Mouse (Mus musculus): Measurements from ENCODE around the gene Tbc1d30.

Gene Tbc1d30

DNA sequence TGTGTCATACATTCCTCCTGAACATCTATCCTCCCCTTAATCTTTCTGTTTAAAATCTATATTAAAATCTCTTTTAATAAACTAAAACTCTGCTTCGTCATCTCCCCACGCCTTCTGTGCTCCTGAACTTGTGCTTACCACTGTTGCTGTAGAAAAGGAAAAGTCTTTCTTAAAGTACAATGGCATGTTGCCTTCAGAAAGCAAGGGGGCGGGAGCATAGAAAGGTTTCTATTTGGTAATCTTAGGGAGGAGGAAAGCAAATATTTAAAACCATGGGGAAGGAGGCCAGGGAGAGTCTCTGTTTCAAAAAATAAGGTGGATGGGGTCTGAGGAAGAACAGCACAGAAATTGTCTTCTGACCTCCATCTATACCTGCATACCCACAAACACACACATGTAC lies 38.0 kb downstream of the Tbc1d30 start:
- DNase-seq (ENCODE audit: low spot score): no peak

DNA sequence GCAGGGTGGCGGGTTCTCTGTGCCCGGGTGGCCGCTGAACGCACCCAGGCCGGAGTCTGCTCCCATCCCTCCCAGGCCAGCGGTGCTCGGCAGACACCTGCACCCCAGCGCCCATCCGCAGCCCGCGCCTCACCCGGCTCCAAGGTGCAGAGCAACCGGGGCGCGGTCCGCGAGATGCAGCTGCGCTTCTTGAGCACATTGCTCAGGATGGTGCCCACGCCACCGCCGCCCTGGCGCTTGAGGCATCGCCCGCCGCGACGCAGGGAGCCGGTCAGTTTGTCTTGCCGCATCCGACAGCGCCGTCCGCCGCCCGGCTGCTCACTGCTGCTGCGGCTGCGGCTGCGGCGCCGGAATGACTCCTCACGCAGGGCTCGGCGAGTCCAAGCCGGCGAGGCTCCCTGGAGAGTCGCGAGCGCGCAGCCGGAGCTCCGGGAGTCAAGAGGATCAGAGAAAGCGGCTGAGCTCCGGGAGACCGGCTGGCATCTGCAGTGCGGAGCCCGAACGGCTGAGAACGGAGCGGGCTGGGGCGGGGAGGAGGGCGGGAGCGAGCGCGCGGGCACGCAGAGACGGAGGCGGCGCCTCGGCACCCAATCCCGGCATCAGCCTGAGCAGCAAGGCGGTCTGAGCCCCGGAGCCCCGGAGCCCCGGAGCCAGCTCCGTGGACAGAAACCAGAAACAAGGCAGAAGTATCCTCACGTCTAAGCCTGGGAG lies 40.4 kb downstream of the Tbc1d30 start:
- DNase-seq (ENCODE audit: low spot score): peak; percentile 53

DNA sequence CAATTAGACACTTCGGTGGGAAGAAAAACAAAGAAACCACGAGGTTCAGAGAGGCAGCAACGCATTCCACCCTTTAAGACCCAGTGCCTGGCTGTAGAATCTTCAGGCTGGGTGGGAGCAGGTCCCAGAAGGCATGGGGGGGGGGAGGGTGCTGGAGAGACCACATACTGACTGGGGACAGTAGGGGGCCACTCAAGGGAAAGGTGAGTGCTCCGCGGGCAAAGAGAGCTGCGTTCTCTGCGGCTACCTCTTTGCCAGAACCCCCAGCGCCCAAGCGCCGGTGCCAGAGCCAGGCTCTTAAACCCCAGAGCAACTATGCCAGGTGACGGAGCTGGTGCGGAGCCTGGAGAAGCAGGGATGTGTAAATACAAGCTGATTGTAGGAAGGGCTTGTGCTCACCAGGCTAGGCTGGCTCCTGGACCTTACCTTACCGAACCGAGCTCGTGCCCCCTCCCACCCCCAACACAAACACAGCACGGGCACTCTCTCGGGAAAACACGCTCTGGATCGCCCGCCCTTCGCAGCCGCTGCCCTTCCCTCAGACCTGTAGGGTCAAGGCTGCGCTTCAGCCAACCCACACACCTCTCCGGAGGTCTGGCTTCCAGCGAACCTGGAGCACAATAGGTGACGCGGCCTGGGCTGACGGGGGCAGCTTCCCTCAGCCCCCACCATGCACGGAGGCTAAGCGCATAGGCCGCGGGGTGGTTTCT lies 41.1 kb downstream of the Tbc1d30 start:
- no peak for DNase-seq (ENCODE audit: low spot score)

DNA sequence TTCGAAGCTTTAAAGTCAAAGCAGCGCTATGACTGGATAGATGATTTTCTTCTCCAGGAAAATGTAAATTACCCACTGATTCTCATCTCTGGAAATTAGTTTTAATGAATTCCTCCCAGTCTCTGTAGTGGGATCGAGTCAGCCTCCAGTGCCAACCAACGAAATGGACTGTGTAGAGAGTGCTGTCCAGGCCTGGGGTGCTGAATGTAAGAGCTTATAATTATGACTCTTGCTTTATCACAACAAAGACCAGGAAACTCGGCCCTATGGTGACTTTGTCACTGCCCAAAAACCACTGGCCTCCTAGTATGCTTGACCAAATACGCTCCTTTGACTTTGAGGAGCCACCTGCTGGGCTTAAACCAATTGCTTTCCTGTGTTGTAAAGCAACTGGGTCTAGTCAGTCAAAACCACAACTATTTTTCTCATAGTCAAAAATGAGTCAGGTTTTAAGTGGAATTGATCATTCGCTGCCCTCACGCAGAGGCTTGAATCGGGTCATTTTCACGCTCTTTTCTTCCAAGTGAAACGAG lies 41.9 kb downstream of the Tbc1d30 start:
- DNase-seq (ENCODE audit: low spot score): no peak

DNA sequence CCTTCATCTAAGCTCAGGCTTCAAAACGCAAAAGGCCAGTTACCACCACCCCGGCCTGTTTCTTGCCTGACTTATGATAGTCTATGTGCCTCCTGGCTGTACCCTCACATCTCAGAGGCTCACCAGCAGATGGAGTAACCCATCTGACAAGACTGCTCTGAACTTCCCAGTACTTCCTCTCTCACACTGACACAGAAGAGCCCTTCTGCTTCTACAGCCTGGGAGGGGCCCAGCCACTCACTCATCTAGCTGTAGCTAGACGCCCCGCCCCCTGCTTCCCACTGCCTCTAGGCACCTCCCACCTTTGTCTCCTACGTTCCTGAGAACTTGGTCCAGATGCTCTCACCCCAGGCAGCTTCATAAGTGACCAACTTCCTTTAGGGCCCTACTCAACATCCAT lies 45.6 kb downstream of the Tbc1d30 start:
- DNase-seq (ENCODE audit: low spot score): no peak

DNA sequence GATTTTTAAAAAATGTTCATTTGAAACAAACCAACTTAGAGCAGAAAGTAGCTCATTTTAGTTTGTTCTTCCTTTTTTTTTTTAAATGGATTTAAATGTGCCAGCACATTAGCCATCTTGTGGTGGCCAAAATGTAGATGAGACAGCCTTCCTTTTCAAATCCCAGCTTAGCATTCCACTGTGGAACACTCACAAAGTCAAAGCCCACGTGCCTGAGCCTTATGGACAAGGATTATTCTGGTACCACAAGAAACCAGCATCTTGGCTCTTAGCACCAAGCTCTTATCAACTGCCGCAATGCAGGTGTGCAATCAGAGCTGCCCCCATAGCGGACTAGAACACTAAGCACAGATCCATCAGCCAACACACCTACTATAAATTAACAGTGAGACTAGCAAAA lies 47.5 kb downstream of the Tbc1d30 start:
- DNase-seq (ENCODE audit: low spot score): no peak

DNA sequence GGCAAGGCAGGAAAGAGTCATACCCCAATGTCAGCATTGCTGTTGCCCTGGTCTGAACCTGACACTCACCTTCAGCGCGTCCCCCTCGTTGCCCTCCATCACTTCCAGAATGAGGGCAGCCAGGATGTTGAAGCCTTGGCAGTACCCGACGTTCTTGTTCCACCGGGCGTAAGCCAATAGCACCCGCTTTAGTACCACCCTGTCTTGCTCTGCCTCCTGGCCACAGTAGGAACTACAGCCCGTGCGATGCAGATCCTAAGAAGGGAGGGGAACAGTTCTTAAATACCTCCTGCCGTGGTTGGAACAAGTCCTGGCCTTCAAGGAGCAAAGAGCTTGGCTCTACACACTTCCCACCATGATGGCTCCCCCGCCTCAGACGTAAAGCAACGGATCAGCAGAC lies 49.2 kb downstream of the Tbc1d30 start:
- DNase-seq (ENCODE audit: low spot score): no peak

DNA sequence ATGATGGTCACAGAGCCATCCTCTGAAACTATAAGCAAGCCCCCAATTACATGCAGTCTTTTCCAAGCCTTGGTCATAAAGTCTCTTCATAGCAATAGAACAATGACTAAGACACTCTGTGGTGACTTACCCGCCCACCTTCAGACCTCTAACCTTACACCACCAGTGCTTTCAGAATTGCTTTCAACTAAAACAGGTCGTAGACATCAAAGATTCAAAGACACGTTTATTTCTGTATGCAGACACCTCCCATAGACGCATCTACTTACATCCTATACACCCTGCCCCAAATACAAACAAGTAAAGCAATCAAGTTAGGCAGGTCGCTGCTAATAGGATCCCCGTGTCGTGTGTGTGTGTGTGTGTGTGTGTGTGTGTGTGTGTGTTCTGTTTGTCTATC lies 50.4 kb downstream of the Tbc1d30 start:
- no peak for DNase-seq (ENCODE audit: low spot score)

DNA sequence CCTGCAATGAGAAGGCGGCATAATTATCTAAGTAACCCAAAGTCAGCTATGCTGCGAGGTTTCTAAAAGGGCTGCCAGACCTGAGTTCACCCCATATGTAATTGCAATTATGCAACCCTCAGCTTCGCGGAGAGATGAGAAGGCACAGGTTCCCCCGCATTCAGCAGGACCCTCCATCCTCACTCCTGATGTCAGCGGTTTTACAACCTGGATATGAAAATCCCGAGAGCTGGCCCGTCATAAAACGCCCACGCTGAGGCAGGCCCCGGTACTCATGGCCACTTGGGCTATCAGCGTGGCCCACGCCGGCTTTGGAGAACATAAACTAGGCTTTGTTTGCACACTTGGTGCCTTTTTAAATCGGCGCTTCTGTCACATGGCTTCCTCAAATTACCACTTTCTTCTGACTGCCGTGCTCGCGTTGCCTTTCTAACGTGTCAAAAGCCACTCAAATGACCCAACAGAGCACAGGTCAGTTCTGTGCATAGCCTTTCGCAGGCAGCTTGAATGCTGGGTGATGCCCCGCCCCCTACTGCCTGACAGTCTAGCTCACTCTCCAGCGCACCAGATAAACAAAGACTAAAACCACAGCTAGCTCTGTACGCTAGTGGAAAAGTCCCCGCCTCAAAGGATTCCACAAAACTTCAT lies 53.9 kb downstream of the Tbc1d30 start:
- peak; percentile 38 for DNase-seq (ENCODE audit: low spot score)

DNA sequence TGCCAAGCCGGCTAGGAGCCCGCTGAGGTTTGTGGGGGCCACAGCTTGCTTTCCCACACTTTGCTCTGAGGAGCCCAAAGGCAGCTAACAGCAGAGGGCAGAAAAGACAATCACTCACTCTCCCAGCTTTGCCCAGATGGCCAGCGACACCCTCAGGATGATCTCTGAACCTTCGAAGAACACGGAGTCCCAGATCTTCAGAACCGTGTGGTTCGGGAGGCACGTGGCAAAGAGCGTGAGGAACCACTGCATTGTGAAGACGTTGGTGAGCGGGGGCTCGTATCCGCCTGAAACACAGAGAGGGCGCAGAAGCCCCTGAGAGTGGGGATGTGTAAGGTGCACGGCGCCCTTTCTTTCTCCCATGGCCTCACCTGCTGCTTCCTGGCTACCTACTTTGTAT lies 56.6 kb downstream of the Tbc1d30 start:
- no peak for DNase-seq (ENCODE audit: low spot score)

DNA sequence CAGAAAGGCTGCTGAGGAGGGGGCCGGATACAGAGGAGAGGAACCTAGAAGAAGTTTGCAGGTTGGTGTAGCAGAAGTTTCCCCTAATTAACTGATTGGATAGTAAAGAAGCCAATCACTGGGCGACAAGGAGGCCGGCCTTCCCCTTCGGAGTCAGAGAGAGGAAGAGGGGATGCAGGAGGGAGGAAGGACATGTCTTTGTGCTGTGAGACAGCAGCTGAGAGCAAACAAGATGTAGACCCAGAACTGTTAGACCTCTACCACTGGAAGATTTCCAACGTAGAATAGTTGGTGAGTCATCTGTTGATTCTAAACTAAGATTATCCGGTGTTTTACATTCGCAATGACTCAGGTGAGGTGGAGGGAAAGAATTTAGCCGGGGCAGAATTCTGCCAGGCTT lies 57.2 kb downstream of the Tbc1d30 start:
- no peak for DNase-seq (ENCODE audit: low spot score)

DNA sequence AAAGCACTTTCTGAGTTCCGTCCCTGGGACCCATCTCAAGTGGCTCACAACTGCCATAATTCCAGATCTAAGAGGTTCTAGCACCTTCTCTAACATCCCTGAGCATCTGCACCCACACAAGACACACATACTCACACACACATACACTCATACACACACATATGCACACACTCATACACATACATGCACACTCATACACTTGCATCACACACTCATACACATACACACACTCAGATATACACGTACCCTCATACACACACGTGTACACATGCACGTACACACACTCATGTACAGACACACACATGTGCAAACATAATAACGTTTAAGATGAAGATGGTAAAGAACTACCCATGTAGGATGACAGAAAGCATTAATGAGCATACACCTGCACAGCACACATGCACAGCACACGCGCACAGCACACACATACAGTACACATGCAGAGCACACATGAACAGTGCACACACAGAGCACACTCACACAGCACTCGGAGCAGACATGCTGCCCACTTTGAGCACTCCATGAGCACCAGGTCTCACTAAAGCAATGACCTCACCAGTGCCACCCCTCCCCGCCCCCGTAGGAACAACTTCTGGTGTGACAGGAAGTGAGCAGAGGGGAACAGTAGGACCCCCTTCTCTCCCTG lies 59.7 kb downstream of the Tbc1d30 start:
- no peak for DNase-seq (ENCODE audit: low spot score)

DNA sequence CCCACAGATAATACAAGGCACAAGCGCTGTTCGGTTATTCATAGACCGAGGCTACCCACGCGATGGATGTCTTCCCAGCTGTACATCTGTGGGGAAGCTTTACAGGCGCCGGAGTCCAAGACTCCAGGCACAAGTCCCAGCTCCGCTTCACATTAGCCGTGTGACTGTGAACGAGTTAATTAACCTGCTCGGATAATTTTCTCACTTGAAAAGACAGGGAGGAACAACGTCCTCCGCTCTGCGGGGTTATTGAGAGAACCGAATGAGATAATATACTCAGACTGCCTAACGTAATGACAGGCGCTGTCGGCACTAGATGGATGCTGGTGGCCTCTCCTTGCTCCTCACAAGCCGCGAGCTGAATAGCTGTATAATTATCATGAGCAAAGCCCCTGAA lies 60.4 kb downstream of the Tbc1d30 start:
- no peak for DNase-seq (ENCODE audit: low spot score)

DNA sequence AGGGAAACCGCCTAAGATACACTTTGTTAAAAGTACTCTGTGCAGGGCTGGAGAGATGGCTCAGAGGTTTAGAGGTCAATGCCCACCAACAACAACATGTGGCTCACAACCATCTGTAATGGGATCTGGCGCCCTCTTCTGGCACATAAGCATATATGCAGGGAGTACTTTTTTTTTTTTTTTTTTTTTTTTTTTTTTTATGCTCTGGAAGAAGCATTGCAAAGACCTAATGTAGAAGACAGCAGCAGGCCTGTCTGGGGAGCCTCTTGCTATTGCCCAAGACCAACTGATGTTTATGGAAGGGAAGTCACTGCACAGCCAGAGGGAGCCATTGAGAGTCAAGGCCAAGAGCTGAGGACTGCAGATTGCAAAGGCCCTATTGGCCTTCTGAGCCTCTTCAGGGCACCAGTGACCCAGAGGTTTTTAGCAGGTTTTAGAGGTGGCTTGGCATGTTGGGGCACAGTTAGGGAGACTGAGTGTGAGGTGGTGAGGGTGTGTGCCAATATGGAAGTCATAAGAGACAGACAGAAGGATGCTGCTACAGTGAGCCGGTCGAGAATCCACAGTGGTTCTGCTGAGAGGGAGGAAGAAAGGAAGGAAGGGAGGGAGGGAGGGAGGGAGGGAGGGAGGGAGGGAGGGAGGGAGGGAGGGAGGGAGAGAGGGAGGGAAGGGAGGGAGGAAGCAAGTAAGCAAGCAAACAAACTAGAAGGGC lies 61.0 kb downstream of the Tbc1d30 start:
- no peak for DNase-seq (ENCODE audit: low spot score)

DNA sequence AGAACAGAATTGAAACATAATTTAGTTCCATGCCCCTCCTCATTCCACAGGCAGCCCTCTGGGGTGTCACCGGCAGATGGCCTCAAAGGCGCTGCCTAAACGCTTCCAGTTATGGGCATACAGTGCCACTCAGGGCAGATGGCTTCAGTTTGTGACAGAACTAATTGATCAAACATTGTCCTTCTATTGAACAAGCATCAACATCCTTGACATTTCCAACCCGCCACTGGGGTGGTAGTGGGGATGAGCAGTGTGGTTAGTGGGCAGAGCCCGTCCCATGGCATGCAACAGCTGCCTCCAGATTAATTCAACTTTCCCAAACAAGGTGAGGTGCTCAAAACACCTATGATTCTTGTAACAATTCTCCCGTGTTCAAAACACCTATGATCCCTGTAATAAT lies 68.2 kb downstream of the Tbc1d30 start:
- no peak for DNase-seq (ENCODE audit: low spot score)

DNA sequence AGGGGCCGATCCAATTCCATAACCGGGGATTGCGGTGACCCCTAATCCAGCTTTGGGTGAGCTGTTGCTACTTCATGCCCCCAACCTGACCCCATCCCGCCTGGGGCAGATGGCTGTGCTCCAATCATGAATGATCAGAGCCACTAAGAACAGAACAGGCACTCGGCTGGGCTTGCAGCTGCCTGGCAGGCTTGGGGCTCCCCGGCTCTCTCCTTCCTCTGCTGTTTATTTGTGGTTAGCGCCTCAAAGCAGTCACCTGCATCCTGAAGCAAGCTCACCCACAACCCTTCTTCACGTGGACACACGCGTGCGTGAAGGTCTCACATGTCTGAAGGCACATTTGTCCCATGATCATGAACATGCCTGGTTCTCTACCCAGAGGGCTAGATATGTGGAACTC lies 68.6 kb downstream of the Tbc1d30 start:
- no peak for DNase-seq (ENCODE audit: low spot score)

DNA sequence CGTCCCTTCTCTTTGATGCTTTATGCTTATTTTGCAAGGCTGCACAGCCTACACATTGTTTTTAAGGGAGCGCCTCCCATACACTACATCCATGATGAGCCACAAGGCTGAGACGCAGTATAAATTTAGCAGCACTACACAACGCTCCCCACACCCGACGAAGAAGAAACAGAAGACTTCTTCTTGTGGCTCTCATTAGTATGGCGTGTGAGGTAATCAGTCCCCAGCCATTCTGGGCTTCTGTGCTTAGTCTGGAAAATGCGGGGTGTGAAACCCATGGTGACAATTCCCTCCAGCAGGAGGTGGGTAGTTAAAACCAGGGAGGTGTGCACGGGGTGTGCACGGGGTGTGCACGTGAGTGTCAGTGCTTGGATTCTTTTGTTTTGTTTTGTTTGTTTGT lies 70.1 kb downstream of the Tbc1d30 start:
- no peak for DNase-seq (ENCODE audit: low spot score)

DNA sequence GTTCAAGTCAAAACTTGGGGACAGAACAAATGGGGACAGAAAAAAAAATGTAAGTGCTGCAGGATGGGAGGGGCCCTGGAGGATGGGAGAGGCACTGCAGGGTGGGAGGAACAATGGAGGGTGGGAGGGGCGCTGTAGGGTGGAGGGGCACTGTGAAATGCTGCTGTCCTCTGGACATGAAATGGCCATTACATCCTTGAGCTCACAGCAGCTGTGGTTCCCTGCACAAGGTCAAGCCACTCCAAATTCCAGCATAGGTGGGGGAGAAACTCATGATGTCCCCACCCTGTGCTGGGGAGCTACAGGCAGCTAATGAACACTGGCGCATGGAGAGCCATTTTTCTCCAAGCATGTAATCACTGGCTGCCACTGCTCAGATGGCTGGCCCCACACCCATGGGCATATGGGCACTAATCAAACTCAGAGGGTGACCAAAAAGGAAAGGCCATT lies 74.0 kb downstream of the Tbc1d30 start:
- no peak for DNase-seq (ENCODE audit: low spot score)

DNA sequence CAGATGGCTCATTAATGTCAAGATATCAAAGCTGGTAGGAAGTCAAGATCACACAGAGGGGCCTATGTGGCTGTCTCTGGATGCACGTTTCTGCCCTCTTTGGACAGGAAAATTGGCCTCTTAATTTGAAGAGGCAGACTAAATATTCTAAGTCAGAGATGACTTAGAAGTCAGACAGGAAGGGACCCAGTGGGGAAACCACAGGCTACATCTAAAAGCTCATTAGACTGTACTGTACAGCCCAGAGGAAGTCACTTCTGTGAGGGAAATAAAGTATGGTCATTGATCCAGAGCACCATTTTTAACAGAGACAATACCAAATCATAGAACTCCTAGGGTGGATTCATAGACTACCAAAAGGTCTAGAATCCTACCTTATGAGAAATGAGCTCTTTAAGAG lies 76.1 kb downstream of the Tbc1d30 start:
- DNase-seq (ENCODE audit: low spot score): no peak

DNA sequence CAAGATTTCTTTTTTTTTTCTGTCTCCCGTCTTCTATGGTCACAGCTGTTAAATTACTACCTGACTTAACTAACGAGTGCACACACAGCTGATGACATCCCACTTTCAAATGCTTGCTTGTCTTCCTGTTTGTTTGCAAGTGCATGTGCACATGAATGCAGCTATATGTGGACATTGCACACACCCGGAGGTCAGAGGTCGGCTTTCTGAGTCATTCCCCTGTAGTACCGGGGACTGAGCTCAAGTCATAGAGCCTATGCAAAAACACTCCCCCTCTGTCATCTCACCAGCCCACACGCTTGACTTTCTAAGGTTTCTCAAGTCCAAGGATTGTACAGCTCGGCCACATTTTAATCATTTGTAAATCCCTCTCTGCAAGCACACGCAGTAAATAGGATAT lies 80.1 kb downstream of the Tbc1d30 start:
- DNase-seq (ENCODE audit: low spot score): no peak

DNA sequence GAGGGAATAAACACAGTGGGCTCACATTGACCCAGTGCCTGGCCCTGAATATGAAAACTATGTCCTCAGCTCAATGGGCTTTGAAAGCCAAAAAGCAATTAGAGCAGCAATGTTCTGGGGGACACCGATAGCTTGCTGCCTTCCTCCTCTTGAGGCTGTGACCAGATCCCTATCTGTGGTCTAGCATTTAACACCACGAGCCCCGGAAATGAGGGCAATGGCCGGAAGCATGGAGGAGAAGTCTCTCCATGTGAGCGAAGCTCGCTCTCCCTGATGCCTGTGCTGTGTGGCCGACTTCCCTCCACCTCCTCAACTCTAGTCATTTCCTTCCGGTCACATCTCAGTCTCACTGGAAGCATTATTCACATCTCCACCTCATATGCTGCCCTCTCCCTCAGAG lies 82.3 kb downstream of the Tbc1d30 start:
- no peak for DNase-seq (ENCODE audit: low spot score)

DNA sequence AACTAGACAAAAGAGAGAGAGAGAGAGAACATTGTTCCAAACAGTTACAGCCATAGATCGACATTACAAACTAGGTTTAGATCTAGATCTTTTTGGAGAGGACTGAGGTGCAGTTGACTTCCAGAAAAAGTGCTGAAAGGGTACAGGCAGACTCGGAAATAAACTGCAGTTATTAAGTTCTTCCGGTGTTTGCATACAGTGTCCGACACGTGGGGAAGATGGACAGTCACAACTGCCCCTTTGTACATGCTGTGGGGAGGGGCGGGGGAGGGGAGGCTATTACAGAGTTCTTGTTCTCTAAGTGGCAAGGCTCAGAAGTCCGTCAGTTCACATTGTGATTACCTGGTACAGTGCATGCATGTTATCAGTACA lies 86.9 kb downstream of the Tbc1d30 start:
- no peak for DNase-seq (ENCODE audit: low spot score)
